Mouse (Mus musculus) macrophage (primary cell): ENCODE results near the gene Prr5l. TPM values are rescaled to one million over a fixed set of nuclear protein-coding genes. Genes with fewer than 3 reads are reported as not detected.

Source experiments
- H3K27ac ChIP-seq: fragments of 350-480 bp; formaldehyde crosslinking; 2 replicates; pipeline ENCODE4 v1.9.0; 2021
- H3K36me3 ChIP-seq: fragments of 350-480 bp; formaldehyde crosslinking; 2 replicates; pipeline ENCODE4 v1.9.0; 2021; ENCODE audit errors: inconsistent target
- H3K4me3 ChIP-seq: fragments of 350-480 bp; formaldehyde crosslinking; 2 replicates; pipeline ENCODE4 v1.9.0; 2021; ENCODE audit errors: inconsistent target
- H3K79me2 ChIP-seq: fragments of 350-480 bp; formaldehyde crosslinking; 2 replicates; pipeline ENCODE4 v1.9.0; 2021; ENCODE audit errors: inconsistent target
- WGBS: methylation state at CpG from one replicate; pipeline ENCODE4 v1.1.7; 2026; ENCODE audit warnings: inconsistent platforms; ENCODE audit not compliant: missing documents; 5-methylcytosine and 5-hydroxymethylcytosine counted together
- polyA plus RNA-seq: library from polyadenylated mRNA; stranded (reverse); fragments of 250-400 nt; gene quantifications from 3 replicates; pipeline ENCODE4 v1.2.4, GENCODE M21; 2018; ENCODE audit warnings: inconsistent platforms
- total RNA-seq, 78 experiments: library from RNA; depleted of rRNA; stranded (reverse); fragments of 250-400 nt; gene quantifications; 1 replicate in 9 of 78; 2 replicates in 24 of 78; 3 replicates in 43 of 78; 4 replicates in 2 of 78; pipeline ENCODE4 v1.2.4; 2018; ENCODE audit warnings: inconsistent platforms in 56 of 78

Prr5l gene
- total RNA-seq (2018; cell fraction: chromatin; rRNA removed) = 10 to 100 TPM in 24 of 26 experiments, 1 to 10 TPM in 2; 6.5 to 82.7 (median 24.2) TPM
- 10 to 100 TPM in 10 of 26 experiments, 1 to 10 TPM in 16; 6.7 to 24.8 (median 8.9) TPM for total RNA-seq (2018; cell fraction: cytosol; rRNA removed)
- 10 to 100 TPM; 12.4 to 70.5 (median 28.2) TPM for total RNA-seq (2018; cell fraction: nucleus; rRNA removed)
- 1.8 to 9.4 TPM (median 5.8 TPM) in 3 replicates for polyA plus RNA-seq

- H3K4me3 ChIP-seq = no peak within 1 kb of the TSS
- H3K27ac ChIP-seq = peak within 1 kb of the TSS; percentile 71
These were observed at the start of gene Prr5l for GRCm38 (mm10) chr2:101882998-101883397. Prr5l (minus strand) TSS chr2:101883027.

GRCm38 (mm10) chr2:101932169-101932936, 49.5 kb upstream of the Prr5l start:
- H3K4me3 ChIP-seq = no peak overlapping the region
- H3K79me2 ChIP-seq = no peaks in the 10 kb centered on the region
- no peaks in the 10 kb centered on the region for H3K36me3 ChIP-seq
- H3K27ac ChIP-seq = no peak overlapping the region
- 93% methylated on average over 14 of the region's 14 CpGs for WGBS

More at GRCm38 (mm10) chr2:101882998-101883397, at the start of gene Prr5l:
- Histone ChIP-seq H3K79me2 (peaks cover 19% of the 10 kb centered on the region), H3K36me3 (no peaks in the 10 kb centered on the region)
- 58% methylated on average over 3 of the region's 3 CpGs for WGBS

GRCm38 (mm10) chr2:101925591-101926188, 42.9 kb upstream of the Prr5l start:
- Histone ChIP-seq H3K27ac (no peak overlapping the region), H3K36me3 (no peaks in the 10 kb centered on the region), H3K4me3 (no peak overlapping the region), H3K79me2 (no peaks in the 10 kb centered on the region)
- 88% methylated on average over 12 of the region's 12 CpGs for whole genome bisulfite sequencing

GRCm38 (mm10) chr2:101925183-101925582, 42.4 kb upstream of the Prr5l start:
- H3K27ac ChIP-seq = no peak overlapping the region
- H3K36me3 ChIP-seq = no peaks in the 10 kb centered on the region
- no peaks in the 10 kb centered on the region for H3K79me2 ChIP-seq
- WGBS = 91% methylated on average over 3 of the region's 3 CpGs
- no peak overlapping the region for H3K4me3 ChIP-seq

- Histone ChIP-seq H3K36me3 (no peaks in the 10 kb centered on the region), H3K79me2 (no peaks in the 10 kb centered on the region), H3K27ac (no peak overlapping the region), H3K4me3 (no peak overlapping the region)
- WGBS = 82% methylated on average over 4 of the region's 4 CpGs
These were observed 40.4 kb upstream of the Prr5l start for GRCm38 (mm10) chr2:101923181-101923580.

GRCm38 (mm10) chr2:101922302-101922701, 39.5 kb upstream of the Prr5l start:
- WGBS = 72% methylated on average over 4 of the region's 4 CpGs
- Histone ChIP-seq H3K27ac (no peak overlapping the region), H3K36me3 (no peaks in the 10 kb centered on the region), H3K79me2 (no peaks in the 10 kb centered on the region), H3K4me3 (no peak overlapping the region)

GRCm38 (mm10) chr2:101920136-101920554, 37.3 kb upstream of the Prr5l start:
- Histone ChIP-seq H3K27ac (no peak overlapping the region), H3K4me3 (no peak overlapping the region), H3K79me2 (no peaks in the 10 kb centered on the region), H3K36me3 (no peaks in the 10 kb centered on the region)
- 79% methylated on average over 2 of the region's 2 CpGs for WGBS

- 98% methylated on average over 7 of the region's 7 CpGs for WGBS
- H3K36me3 ChIP-seq = no peaks in the 10 kb centered on the region
- no peak overlapping the region for H3K27ac ChIP-seq
- H3K4me3 ChIP-seq = no peak overlapping the region
- no peaks in the 10 kb centered on the region for H3K79me2 ChIP-seq
These were observed 35.7 kb upstream of the Prr5l start for GRCm38 (mm10) chr2:101918518-101918917.

GRCm38 (mm10) chr2:101909326-101910080, 26.7 kb upstream of the Prr5l start:
- 94% methylated on average over 15 of the region's 15 CpGs for WGBS
- no peaks in the 10 kb centered on the region for H3K36me3 ChIP-seq
- no peak overlapping the region for H3K27ac ChIP-seq
- H3K79me2 ChIP-seq = no peaks in the 10 kb centered on the region
- no peak overlapping the region for H3K4me3 ChIP-seq

GRCm38 (mm10) chr2:101908773-101909172, 25.9 kb upstream of the Prr5l start:
- 70% methylated on average over 13 of the region's 13 CpGs for WGBS
- Histone ChIP-seq H3K79me2 (no peaks in the 10 kb centered on the region), H3K36me3 (no peaks in the 10 kb centered on the region), H3K4me3 (no peak overlapping the region), H3K27ac (no peak overlapping the region)

GRCm38 (mm10) chr2:101907386-101908022, 24.7 kb upstream of the Prr5l start:
- 92% methylated on average over 10 of the region's 10 CpGs for WGBS
- H3K36me3 ChIP-seq = no peaks in the 10 kb centered on the region
- no peak overlapping the region for H3K4me3 ChIP-seq
- H3K27ac ChIP-seq = no peak overlapping the region
- H3K79me2 ChIP-seq = no peaks in the 10 kb centered on the region

- no peak overlapping the region for H3K27ac ChIP-seq
- H3K4me3 ChIP-seq = no peak overlapping the region
- peaks cover 4% of the 10 kb centered on the region; the same call in 1 of the 2 replicates for H3K36me3 ChIP-seq
- no peaks in the 10 kb centered on the region for H3K79me2 ChIP-seq
- 89% methylated on average over 4 of the region's 5 CpGs for WGBS
These were observed 23.5 kb upstream of the Prr5l start for GRCm38 (mm10) chr2:101906379-101906690.

GRCm38 (mm10) chr2:101905534-101906378, 22.9 kb upstream of the Prr5l start:
- Histone ChIP-seq H3K79me2 (no peaks in the 10 kb centered on the region), H3K4me3 (no peak overlapping the region)
- 32% methylated on average over 21 of the region's 21 CpGs for WGBS

More at GRCm38 (mm10) chr2:101905534-101906378, 22.9 kb upstream of the Prr5l start:
- H3K27ac ChIP-seq = no peak overlapping the region
- H3K36me3 ChIP-seq = peaks cover 10% of the 10 kb centered on the region; the same call in 1 of the 2 replicates
